Comparison of ENCODE assay signal across 23 mouse cellular contexts in the genomic region with DNA sequence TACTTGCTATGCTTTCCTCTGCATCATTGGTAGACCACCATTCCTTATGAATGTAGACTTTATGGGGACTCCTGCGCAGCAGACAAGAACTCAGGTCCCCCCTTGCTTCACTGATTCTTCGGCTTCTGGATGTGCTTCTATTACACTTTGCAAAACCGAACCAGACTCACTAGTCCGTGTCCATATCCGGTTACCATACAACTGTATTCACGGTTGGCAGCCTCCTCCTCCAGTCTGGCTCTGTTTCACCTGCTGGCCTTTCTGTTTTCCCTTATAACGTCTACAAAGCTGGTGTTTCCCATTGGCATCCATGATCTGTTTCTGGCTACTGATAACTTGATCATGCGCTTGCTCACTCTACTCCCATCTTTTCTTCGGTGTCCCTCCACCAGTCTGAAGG. TPM values are rescaled to one million over a fixed set of nuclear protein-coding genes. Genes with fewer than 3 reads are reported as not detected.
"Had no signal": no experiment of that assay in that cellular context is flagged by ENCODE, and none has a peak within 500 bp of the region (broad histone marks: within the 10 kb centered on the region; RNA-seq: fewer than 3 reads in every experiment).

No protein-coding gene starts in this region.

- H3K9me3 ChIP-seq: midbrain, embryonic 10.5 days; midbrain, embryonic 12.5 days; neural tube, embryonic 13.5 days; neural tube, embryonic 15.5 days had no signal

- H3K36me3 ChIP-seq: midbrain, embryonic 10.5 days; midbrain, embryonic 12.5 days; neural tube, embryonic 13.5 days; neural tube, embryonic 15.5 days had no signal

- H3K27ac ChIP-seq: midbrain, embryonic 10.5 days; midbrain, embryonic 12.5 days; neural tube, embryonic 13.5 days; neural tube, embryonic 15.5 days had no signal

- H3K4me3 ChIP-seq: midbrain, embryonic 10.5 days; midbrain, embryonic 12.5 days; myocyte; neural tube, embryonic 13.5 days; neural tube, embryonic 15.5 days had no signal

- ATAC-seq: midbrain, embryonic 16.5 days had no signal

- H3K27me3 ChIP-seq: midbrain, embryonic 12.5 days; neural tube, embryonic 13.5 days; neural tube, embryonic 15.5 days had no signal

- DNase-seq: lung, embryonic 14.5 days; lung, postnatal 10 days; lung, postnatal 4 days; midbrain, embryonic 14.5 days; retina, postnatal 1 day; right cerebral cortex, adult 18-20 months; right cerebral cortex, postnatal 25 days; right cerebral cortex, postnatal 4 days; spleen, adult 18-20 months; thymus, adult 18-20 months; thymus, postnatal 14 days; thymus, postnatal 36 days had no signal

- H3K4me1 ChIP-seq: midbrain, embryonic 10.5 days; midbrain, embryonic 12.5 days; neural tube, embryonic 13.5 days; neural tube, embryonic 15.5 days had no signal

- H3K9ac ChIP-seq: lung, embryonic 14.5 days; midbrain, embryonic 12.5 days; neural tube, embryonic 13.5 days; neural tube, embryonic 15.5 days had no signal

- H3K4me2 ChIP-seq: lung, embryonic 14.5 days; midbrain, embryonic 12.5 days; neural tube, embryonic 13.5 days; neural tube, embryonic 15.5 days had no signal

RNA-seq across cellular contexts. Expression of gene Gpx8, which starts 18.3 kb away (rescaled TPM):
- total RNA-seq: megakaryocyte-erythroid progenitor cell, adult 5-6 weeks had no signal

RNA-seq across cellular contexts. Expression of gene Cdc20b, which starts 29.6 kb away (rescaled TPM):
- total RNA-seq: megakaryocyte, adult 5-6 weeks; megakaryocyte-erythroid progenitor cell, adult 5-6 weeks had no signal
- polyA plus RNA-seq: lung, embryonic 14.5 days; myocyte; neural tube, embryonic 11.5 days; neural tube, embryonic 13.5 days; neural tube, embryonic 15.5 days; small intestine, adult 2 months; stomach, embryonic 14.5 days had no signal

RNA-seq across cellular contexts. Expression of gene Gzma, which starts 36.2 kb away (rescaled TPM):
- polyA plus RNA-seq: lung, embryonic 14.5 days; midbrain, embryonic 10.5 days; midbrain, embryonic 12.5 days; midbrain, embryonic 14.5 days; midbrain, embryonic 16.5 days; myocyte; neural tube, embryonic 11.5 days; neural tube, embryonic 13.5 days; neural tube, embryonic 15.5 days; stomach, embryonic 14.5 days had no signal
